Mouse (Mus musculus) liver, adult 10 weeks (tissue): ENCODE results near the gene Cntn6. TPM values are rescaled to one million over a fixed set of nuclear protein-coding genes. Genes with fewer than 3 reads are reported as not detected.

ENCODE experiments used
- polyA plus RNA-seq: library from polyadenylated mRNA; stranded (reverse); fragments of 350-450 nt; fragmentation: Illumina TruSeq; extraction: RNeasy Lipid Tissue Mini Kit (QIAGEN cat#74804); gene quantifications from one replicate; pipeline ENCODE4 v1.2.3, GENCODE M21; 2014; ENCODE audit warnings: low read depth, low replicate concordance

Cntn6 gene
- polyA plus RNA-seq = not detected

GRCm38 (mm10) chr6:104492490-104493431 lies at the start of gene Cntn6:
Gene Cntn6, plus strand, starts transcription at chr6:104492790.

